Mouse (Mus musculus): ENCODE results near the gene Amigo1. TPM values are rescaled to one million over a fixed set of nuclear protein-coding genes. Genes with fewer than 3 reads are reported as not detected.
"Not testable (repeated sequence)": the region's sequence is repeated elsewhere in the genome, so short reads cannot be mapped to it uniquely, and the experiment has no call there.

Gene Amigo1
- total RNA-seq, 4 experiments from 2014 or later, result 24.4 to 36.9 (median 31.6) TPM

- no peak for DNase-seq
These were observed 24.6 kb downstream of the Amigo1 start, which contains the start of gene Atxn7l2 for GRCm38 (mm10) chr3:108210771-108211139. TSS of gene Atxn7l2 (minus strand) at chr3:108210934.

GRCm38 (mm10) chr3:108211845-108212244 is 25.7 kb downstream of the Amigo1 start:
- DNase-seq, result no peak

GRCm38 (mm10) chr3:108212406-108212805 is 26.3 kb downstream of the Amigo1 start:
- no peak for DNase-seq

- no peak for DNase-seq
These were observed 28.6 kb downstream of the Amigo1 start for GRCm38 (mm10) chr3:108214734-108215133.

- no peak for DNase-seq
These were observed 34.5 kb downstream of the Amigo1 start for GRCm38 (mm10) chr3:108220661-108221060.

GRCm38 (mm10) chr3:108225711-108226557 is 39.8 kb downstream of the Amigo1 start:
- DNase-seq, result no peak

- DNase-seq, result peak; percentile 23
These were observed 40.6 kb downstream of the Amigo1 start, which contains the start of gene Sypl2 for GRCm38 (mm10) chr3:108226558-108227350. TSS of gene Sypl2 (minus strand) at chr3:108226648.

GRCm38 (mm10) chr3:108227521-108227920 is 41.4 kb downstream of the Amigo1 start:
- DNase-seq, result no peak

GRCm38 (mm10) chr3:108231646-108232045 is 45.5 kb downstream of the Amigo1 start:
- no peak for DNase-seq

GRCm38 (mm10) chr3:108237474-108238102 is 51.5 kb downstream of the Amigo1 start:
- DNase-seq, result not testable (repeated sequence)

- no peak for DNase-seq
These were observed 55.2 kb downstream of the Amigo1 start for GRCm38 (mm10) chr3:108241243-108241839.

Other genes with a start within 250 kb of the Amigo1 start
- 10 to 100 TPM in 1 of 4 experiments, 1 to 10 TPM in 3; 5.9 to 10.0 (median 6.9) TPM for gene Gstm6, start 242.6 kb upstream of the Amigo1 start, total RNA-seq (2022)
- gene Gstm3, start 217.1 kb upstream of the Amigo1 start, total RNA-seq (2022), result under 1 TPM in 2 of 4 experiments, not detected in 2; 0.20 to 0.30 TPM
- gene Gstm2, start 199.9 kb upstream of the Amigo1 start, total RNA-seq (2022), result 100 to 1,000 TPM; 164 to 337 (median 241) TPM
- 100 to 1,000 TPM; 335 to 553 (median 456) TPM for gene Gstm1, start 168.4 kb upstream of the Amigo1 start, total RNA-seq (2022)
- 10 to 100 TPM; 15.3 to 20.7 (median 19.6) TPM for gene Gstm4, start 141.4 kb upstream of the Amigo1 start, total RNA-seq (2022)
- gene Ampd2, start 99.7 kb upstream of the Amigo1 start, total RNA-seq (2022), result 100 to 1,000 TPM; 152 to 212 (median 184) TPM
- 10 to 100 TPM; 14.7 to 22.5 (median 17.6) TPM for gene Gnat2, start 93.5 kb upstream of the Amigo1 start, total RNA-seq (2022)
- gene Gnai3, start 40.2 kb upstream of the Amigo1 start, total RNA-seq (2022), result 100 to 1,000 TPM; 137 to 154 (median 149) TPM
- 1 to 10 TPM in 1 of 4 experiments, under 1 TPM in 3; 0.31 to 1.1 (median 0.71) TPM for gene Gpr61, start 31.5 kb upstream of the Amigo1 start, total RNA-seq (2022)
- 10 to 100 TPM in 2 of 4 experiments, 1 to 10 TPM in 2; 9.3 to 14.7 (median 11.7) TPM for gene Cyb561d1, start 14.9 kb downstream of the Amigo1 start, total RNA-seq (2022)
- 10 to 100 TPM in 3 of 4 experiments, 1 to 10 TPM in 1; 8.2 to 23.1 (median 15.0) TPM for gene Atxn7l2, start 24.6 kb downstream of the Amigo1 start, total RNA-seq (2022)
- 1 to 10 TPM in 1 of 4 experiments, under 1 TPM in 3; 0.35 to 1.0 (median 0.65) TPM for gene Sypl2, start 40.3 kb downstream of the Amigo1 start, total RNA-seq (2022)
- gene Psma5, start 70.6 kb downstream of the Amigo1 start, total RNA-seq (2022), result 10 to 100 TPM; 85.1 to 96.1 (median 89.0) TPM
- 10 to 100 TPM; 25.9 to 67.1 (median 40.9) TPM for gene Sort1, start 97.7 kb downstream of the Amigo1 start, total RNA-seq (2022)
- not detected for gene Mybphl, start 178.6 kb downstream of the Amigo1 start, total RNA-seq (2022)
- gene Psrc1, start 197.5 kb downstream of the Amigo1 start, total RNA-seq (2022), result 1 to 10 TPM; 1.6 to 4.8 (median 3.0) TPM
- 10 to 100 TPM in 2 of 4 experiments, 1 to 10 TPM in 2; 6.5 to 14.6 (median 9.5) TPM for gene Celsr2, start 229.2 kb downstream of the Amigo1 start, total RNA-seq (2022)